Mouse (Mus musculus) CH12.LX (cell line): ENCODE data around the gene Nyap1. TPM values are rescaled to one million over a fixed set of nuclear protein-coding genes. Genes with fewer than 3 reads are reported as not detected.
A peak's percentile ranks its signal among the peaks of the same experiment; 100 is the strongest.

Source experiments
- DNase-seq: peaks from one replicate; pipeline ENCODE4 v3.0.0-alpha.2; 2013; ENCODE audit errors: extremely low read depth
- H3K27ac ChIP-seq: 2 replicates; pipeline ENCODE4 v1.5.1; 2012; ENCODE audit warnings: low read depth, mild to moderate bottlenecking, control low read depth, moderate library complexity; ENCODE audit not compliant: insufficient read depth
- H3K27me3 ChIP-seq: replicated peaks from 2 replicates; pipeline ENCODE3; 2012; ENCODE audit warnings: inconsistent platforms
- H3K36me3 ChIP-seq, 2 experiments: replicated peaks in 1 of 2; 2 replicates each; pipeline versions ENCODE3 to v1.6.1; 2012; ENCODE audit warnings: inconsistent platforms in 1 of 2, low read length in 1 of 2, mild to moderate bottlenecking in 1 of 2, mixed read lengths in 1 of 2, moderate library complexity in 1 of 2; ENCODE audit not compliant: control insufficient read depth in 1 of 2, insufficient read depth in 1 of 2
- H3K4me1 ChIP-seq, 2 experiments: 2 replicates each; pipeline ENCODE4 v1.6.1; 2012; ENCODE audit warnings: inconsistent platforms in 1 of 2, moderate library complexity in 1 of 2; ENCODE audit not compliant: insufficient read depth in 2 of 2, control insufficient read depth in 1 of 2
- H3K4me2 ChIP-seq: 2 replicates; pipeline ENCODE4 v1.6.1; 2012; ENCODE audit warnings: low read depth, mild to moderate bottlenecking, control low read depth; ENCODE audit not compliant: poor library complexity, insufficient read depth, severe bottlenecking
- H3K4me3 ChIP-seq, 3 experiments: fragments of 150-350 bp in 1 of 3; sonication (generic) in 1 of 3; replicated peaks in 1 of 3; 2 replicates each; pipeline versions ENCODE3 to v1.5.1; 2011 to 2012; ENCODE audit warnings: low read depth in 2 of 3, low read length in 2 of 3, mild to moderate bottlenecking in 2 of 3, moderate library complexity in 2 of 3, control low read depth in 1 of 3, improper control_type of control experiment in 1 of 3, inconsistent platforms in 1 of 3, mixed read lengths in 1 of 3; ENCODE audit not compliant: poor library complexity in 1 of 3
- H3K79me2 ChIP-seq: replicated peaks from 2 replicates; pipeline ENCODE4 v1.6.1; 2012; ENCODE audit warnings: mild to moderate bottlenecking, moderate library complexity; ENCODE audit not compliant: control insufficient read depth, poor library complexity, insufficient read depth, severe bottlenecking; ENCODE audit errors: extremely low read depth
- H3K9ac ChIP-seq: 2 replicates; pipeline ENCODE4 v1.6.1; 2012; ENCODE audit warnings: low read depth, mild to moderate bottlenecking, control low read depth, moderate library complexity; ENCODE audit not compliant: insufficient read depth
- H3K9me3 ChIP-seq: replicated peaks from 2 replicates; pipeline ENCODE3; 2012; ENCODE audit warnings: low read length, inconsistent platforms, mixed read lengths
- BHLHE40 ChIP-seq: IDR thresholded peaks from 2 replicates; pipeline ENCODE4 v1.6.1; 2011; ENCODE audit warnings: mild to moderate bottlenecking, low read depth, low read length, improper control_type of control experiment
- CTCF ChIP-seq, 2 experiments: IDR thresholded peaks in 1 of 2; conservative IDR thresholded peaks in 1 of 2; 2 replicates each; pipeline ENCODE4 v1.5.1; 2011 to 2012; ENCODE audit warnings: low read depth in 2 of 2, low read length in 2 of 2, improper control_type of control experiment in 1 of 2, inconsistent platforms in 1 of 2, mild to moderate bottlenecking in 1 of 2, moderate library complexity in 1 of 2
- E2F4 ChIP-seq: IDR thresholded peaks from 2 replicates; pipeline ENCODE4 v1.6.1; 2011; ENCODE audit warnings: low read depth, low read length, improper control_type of control experiment; ENCODE audit not compliant: insufficient replicate concordance
- ETS1 ChIP-seq: conservative IDR thresholded peaks from 2 replicates; pipeline ENCODE4 v1.6.1; 2012; ENCODE audit warnings: low read depth, mild to moderate bottlenecking, inconsistent platforms, low read length, improper control_type of control experiment, moderate library complexity
- GABPA ChIP-seq: IDR thresholded peaks from 2 replicates; pipeline ENCODE4 v1.6.1; 2012; ENCODE audit warnings: low read depth, low read length, improper control_type of control experiment, inconsistent platforms; ENCODE audit not compliant: insufficient replicate concordance
- IRF4 ChIP-seq: IDR thresholded peaks from 2 replicates; pipeline ENCODE4 v1.6.1; 2014; ENCODE audit warnings: low read depth, mild to moderate bottlenecking, inconsistent platforms, low read length, improper control_type of control experiment
- MAZ ChIP-seq: IDR thresholded peaks from 2 replicates; pipeline ENCODE4 v1.6.1; 2012; ENCODE audit warnings: low read depth, mild to moderate bottlenecking, inconsistent platforms, low read length, improper control_type of control experiment, moderate library complexity
- NRF1 ChIP-seq: IDR thresholded peaks from 2 replicates; pipeline ENCODE4 v1.6.1; 2014; ENCODE audit warnings: low read depth, mild to moderate bottlenecking, inconsistent platforms, low read length, improper control_type of control experiment, moderate library complexity
- PAX5 ChIP-seq: IDR thresholded peaks from 2 replicates; pipeline ENCODE4 v1.6.1; 2012; ENCODE audit warnings: low read length, inconsistent platforms, mixed read lengths
- POLR2AphosphoS2 ChIP-seq: IDR thresholded peaks from 2 replicates; pipeline ENCODE4 v1.6.1; 2011; ENCODE audit warnings: low read depth, low read length, improper control_type of control experiment
- RCOR1 ChIP-seq: conservative IDR thresholded peaks from 2 replicates; pipeline ENCODE4 v1.6.1; 2012; ENCODE audit warnings: low read depth, mild to moderate bottlenecking, inconsistent platforms, low read length, improper control_type of control experiment
- SIN3A ChIP-seq: IDR thresholded peaks from 2 replicates; pipeline ENCODE4 v1.6.1; 2012; ENCODE audit warnings: low read length, improper control_type of control experiment, inconsistent platforms
- USF2 ChIP-seq: conservative IDR thresholded peaks from 2 replicates; pipeline ENCODE4 v1.6.1; 2011; ENCODE audit warnings: low read depth, low read length, improper control_type of control experiment
- ZMIZ1 ChIP-seq: IDR thresholded peaks from 2 replicates; pipeline ENCODE4 v1.6.1; 2012; ENCODE audit warnings: low read depth, mild to moderate bottlenecking, inconsistent platforms, low read length, improper control_type of control experiment
- dilution Hi-C: fragments of 300-500 bp; cut with MboI; formaldehyde crosslinking; loops from 2 replicates; pipeline ENCODE4 v1.14.3; 2020; ENCODE audit warnings: low sequenced_read_pairs; ENCODE audit not compliant: extremely low pct_unique_long_range_greater_than_20kb, extremely low pct_ligation_motif_present
- in situ Hi-C: fragments of 300-500 bp; cut with MboI; formaldehyde crosslinking; loops from 3 replicates; pipeline ENCODE4 v1.14.3; 2019; ENCODE audit warnings: low sequenced_read_pairs, low pct_ligation_motif_present, low pct_unique_long_range_greater_than_20kb, mixed read lengths
- polyA plus RNA-seq: library from polyadenylated mRNA; unstranded; fragments of >175 nt; gene quantifications from 2 replicates; pipeline ENCODE4 v1.2.1, GENCODE M21; 2012; ENCODE audit warnings: low read depth; ENCODE audit not compliant: insufficient read length
- total RNA-seq, 2 experiments: library from RNA; depleted of rRNA; stranded (reverse); fragments of 300-350 nt in 1 of 2; fragments of >200 nt in 1 of 2; gene quantifications; 2 replicates each; pipeline ENCODE4 v1.2.3; 2012 to 2014

Gene Nyap1
- total and polyA plus RNA-seq, 3 experiments: 0.28 to 1.4 (median 0.43) TPM

DNA sequence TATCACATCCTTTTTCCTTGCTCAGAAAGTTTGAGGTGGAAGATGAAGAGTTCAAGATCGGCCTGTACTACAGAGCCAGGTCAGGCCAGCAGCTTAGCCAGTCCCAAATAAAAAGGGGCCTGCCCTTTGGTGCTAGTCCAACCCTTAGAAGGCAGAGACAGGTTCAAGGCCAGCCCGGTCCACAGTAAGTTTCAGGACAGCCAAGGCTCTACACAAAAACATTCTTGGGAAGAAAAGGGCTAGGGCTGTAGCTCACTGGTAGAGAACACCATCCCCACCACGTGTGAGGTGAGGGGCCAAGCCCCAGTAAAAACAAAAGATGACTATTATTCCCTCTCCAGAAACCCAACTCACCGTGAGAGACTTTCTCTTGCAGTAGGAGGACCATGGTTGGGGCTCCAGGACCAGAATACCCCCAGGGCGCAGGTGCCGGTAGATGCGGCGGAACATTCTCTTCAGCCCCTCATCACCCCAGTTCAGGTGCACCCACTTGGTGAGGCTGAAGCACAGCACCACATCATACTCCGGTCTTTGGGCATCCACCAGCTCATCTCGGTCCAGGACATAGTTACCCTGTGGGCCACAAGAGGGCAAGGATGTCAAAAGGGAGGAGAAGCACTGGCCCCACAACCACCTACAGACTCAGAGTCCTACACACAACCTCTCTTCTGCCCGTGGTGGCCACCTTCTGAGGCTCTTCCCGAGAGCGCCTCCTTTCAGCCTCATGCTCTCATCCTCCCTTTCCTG lies 41.5 kb upstream of the Nyap1 start:
- Histone ChIP-seq H3K4me2 (0 out of 2 replicates have a peak overlapping the region, but pooled peaks have one; percentile 61), H3K36me3 (peaks cover 35 to 55% of the 10 kb centered on the region in 2 experiments), H3K9ac (no peak overlapping the region), H3K4me3 (no peak overlapping the region)
- TF ChIP-seq BHLHE40 (no peak), POLR2AphosphoS2 (no peak), ZMIZ1 (no peak), USF2 (no peak)
- TF ChIP-seq, all 38 proteins: peak for 0
- Histone ChIP-seq H3K4me1 (peaks cover 19 to 59% of the 10 kb centered on the region in 2 experiments), H3K9me3 (peaks cover under 1% of the 10 kb centered on the region), H3K27me3 (no peaks in the 10 kb centered on the region), H3K79me2 (peaks cover 39% of the 10 kb centered on the region), H3K27ac (no peak overlapping the region)
- in situ Hi-C loops: no loop called here
- DNase-seq: no peak
- dilution Hi-C loops: no loop called here

DNA sequence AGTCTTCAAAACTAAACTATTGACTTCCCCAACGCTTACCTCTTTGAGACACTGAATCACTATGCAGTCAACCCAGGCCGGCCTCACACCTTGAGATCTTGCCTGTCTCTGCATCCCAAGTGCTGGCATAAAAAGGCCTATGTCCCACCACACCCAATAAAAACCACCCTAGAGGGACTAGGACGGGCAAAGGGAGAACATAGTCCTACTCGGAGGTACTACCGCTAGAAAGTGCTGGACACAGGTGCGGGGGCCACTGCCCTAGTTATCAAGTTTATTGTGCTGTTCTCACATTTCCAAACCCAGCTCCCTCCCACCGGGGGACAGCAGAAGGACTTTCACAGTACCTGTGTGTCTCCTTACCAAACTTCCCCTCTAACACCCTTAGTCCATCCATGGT lies 40.3 kb upstream of the Nyap1 start:
- in situ Hi-C loops: no loop called here
- H3K27me3 ChIP-seq: no peaks in the 10 kb centered on the region
- no peak overlapping the region for H3K27ac ChIP-seq
- no peak overlapping the region for H3K9ac ChIP-seq
- dilution Hi-C loops: no loop called here
- H3K4me2 ChIP-seq: no peak overlapping the region
- peaks cover 39% of the 10 kb centered on the region for H3K79me2 ChIP-seq
- peaks cover 35 to 55% of the 10 kb centered on the region in 2 experiments for H3K36me3 ChIP-seq
- H3K4me3 ChIP-seq: no peak overlapping the region
- H3K4me1 ChIP-seq: peaks cover 20 to 67% of the 10 kb centered on the region in 2 experiments
- TF ChIP-seq USF2 (no peak), GABPA (no peak), IRF4 (no peak), RCOR1 (no peak), POLR2AphosphoS2 (no peak), CTCF (conservative IDR thresholded peaks at IDR 0.05 in 1 of 2, IDR thresholded peaks at IDR 0.05 in 1 of 2; ENCODE audit: low read depth in 2 of 2, low read length in 2 of 2) (no peak), E2F4 (no peak), PAX5 (no peak), NRF1 (no peak), SIN3A (no peak), ETS1 (no peak), MAZ (no peak), ZMIZ1 (no peak)
- no peaks in the 10 kb centered on the region for H3K9me3 ChIP-seq
- no peak for DNase-seq
